ENCODE assay signal across 22 mouse cellular contexts in the genomic region with DNA sequence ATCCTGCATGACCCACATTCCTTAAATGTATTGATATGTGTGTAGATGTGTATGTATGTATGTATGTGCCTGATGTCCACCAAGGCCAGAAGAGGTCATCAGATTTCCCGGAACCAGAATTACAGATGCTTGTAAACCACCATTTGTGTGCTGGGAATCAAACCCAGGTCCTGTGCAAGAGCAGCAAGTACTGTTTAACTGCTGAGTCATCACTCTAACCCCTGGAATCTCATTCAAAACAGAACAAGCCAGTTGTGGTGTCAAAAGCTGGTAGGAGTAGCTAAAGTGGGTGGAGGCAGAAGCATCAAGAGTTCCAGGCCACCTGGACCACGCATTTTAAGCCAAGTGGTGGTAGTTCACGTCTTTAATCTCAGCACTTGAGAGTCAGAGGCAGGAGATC. TPM values are rescaled to one million over a fixed set of nuclear protein-coding genes. Genes with fewer than 3 reads are reported as not detected.
DNase-seq lines count a peak whose midpoint lies in the region; TF ChIP-seq lines count a peak whose summit lies in the region.
"Had no signal": no experiment of that assay in that cellular context is flagged by ENCODE, and none has a peak within 500 bp of the region (broad histone marks: within the 10 kb centered on the region; RNA-seq: fewer than 3 reads in every experiment).

No protein-coding gene starts in this region.

- H3K36me3 ChIP-seq in ES-Bruce4 (ENCODE audit: control insufficient read depth, insufficient read depth, low read length, poor library complexity, severe bottlenecking) = peaks cover 62% of the 10 kb centered on the region
- H3K36me3 ChIP-seq in ES-E14 (ENCODE audit: control insufficient read depth, insufficient read depth, low read length, poor library complexity, severe bottlenecking) = peaks cover 31% of the 10 kb centered on the region

- no peaks in the 10 kb centered on the region for H3K4me1 ChIP-seq in ES-Bruce4 (ENCODE audit: control insufficient read depth, insufficient read depth, low read length)
- H3K4me1 ChIP-seq in ES-E14 (ENCODE audit: control insufficient read depth in 2 of 2, insufficient read depth in 2 of 2, low read length in 2 of 2, poor library complexity in 1 of 2) = peaks cover 2 to 5% of the 10 kb centered on the region in 2 experiments; a peak in 1 of 4 replicates

- in situ Hi-C loops in ES-E14 (cut with MboI; ENCODE audit: low sequenced_read_pairs in 2 of 2, unreplicated experiment in 2 of 2) = no loop called here

- H3K4me3 ChIP-seq in ES-Bruce4 (ENCODE audit: low read depth, low read length) = no peak overlapping the region
- H3K4me3 ChIP-seq in ES-E14 (ENCODE audit: insufficient read depth in 1 of 2, low read depth in 1 of 2, low read length in 2 of 2, poor library complexity in 1 of 2, severe bottlenecking in 1 of 2) = no peak overlapping the region
- H3K4me3 ChIP-seq: embryonic facial prominence, embryonic 13.5 days; embryonic facial prominence, embryonic 15.5 days; erythroblast, embryonic 14.5 days; forebrain, embryonic 10.5 days; forebrain, embryonic 12.5 days had no signal

- intact Hi-C loops in left cerebral cortex, postnatal 10 days (cut with DNase I) = no loop called here
- intact Hi-C loops in left cerebral cortex, postnatal 14 days (cut with DNase I) = loop anchor here (5.0 kb wide), 1 partner anchor 77 kb away; the partner anchor contains the start of gene Esrp2

- no peak for TF ChIP-seq EP300 in ES-Bruce4 (IDR thresholded peaks at IDR 0.05; ENCODE audit: insufficient read depth, low read depth, low read length)

- no peak for DNase-seq in ES-E14 (ENCODE audit: low read depth, low spot score)
- DNase-seq in R1 (ENCODE audit: low read depth, low spot score) = peak; percentile 50
- DNase-seq in right cerebral cortex, adult 2 months (ENCODE audit: low spot score in 2 of 2) = no peak
- no peak for DNase-seq in left cerebral cortex, postnatal 10 days (ENCODE audit: extremely low spot score in 1 of 2, low spot score in 2 of 2)
- no peak for DNase-seq in left cerebral cortex, postnatal 14 days (ENCODE audit: low spot score in 2 of 2)
- no peak for DNase-seq in embryo, embryonic 10.5 days (ENCODE audit: low spot score)
- DNase-seq: adrenal gland, adult 8-10 months; adrenal gland, postnatal 14 days; adrenal gland, postnatal 36 days; cerebellum, adult 11-12 months; cerebellum, adult 2 months; cerebellum, adult 9-10 months; cerebellum, postnatal 10 days; cerebellum, postnatal 25 days; embryo, embryonic 11 days had no signal

- H3K9ac ChIP-seq in ES-Bruce4 (ENCODE audit: low read depth, poor library complexity, severe bottlenecking) (no peak overlapping the region), ES-E14 (ENCODE audit: insufficient read depth, low read depth, low read length, poor library complexity, severe bottlenecking) (no peak overlapping the region)
- H3K9ac ChIP-seq: embryonic facial prominence, embryonic 13.5 days; embryonic facial prominence, embryonic 15.5 days; forebrain, embryonic 12.5 days had no signal

- no peak for TF ChIP-seq POLR2A in ES-Bruce4 (IDR thresholded peaks at IDR 0.05; ENCODE audit: insufficient read depth, low read length)

- H3K27ac ChIP-seq in ES-Bruce4 (ENCODE audit: insufficient read depth, low read length) = peak overlapping the region; percentile 53; the same call in 1 of the 2 replicates
- no peak overlapping the region for H3K27ac ChIP-seq in ES-E14 (ENCODE audit: insufficient read depth, low read depth, low read length, poor library complexity, severe bottlenecking)
- H3K27ac ChIP-seq: embryonic facial prominence, embryonic 13.5 days; embryonic facial prominence, embryonic 15.5 days; forebrain, embryonic 10.5 days; forebrain, embryonic 12.5 days had no signal

- H3K9me3 ChIP-seq in ES-Bruce4 (replicated peaks; ENCODE audit: control insufficient read depth, insufficient read depth, low read length, poor library complexity, severe bottlenecking) (no peaks in the 10 kb centered on the region), ES-E14 (ENCODE audit: control insufficient read depth, insufficient read depth, low read depth, low read length) (no peaks in the 10 kb centered on the region)
- H3K9me3 ChIP-seq: embryonic facial prominence, embryonic 13.5 days; embryonic facial prominence, embryonic 15.5 days; forebrain, embryonic 10.5 days; forebrain, embryonic 12.5 days had no signal

- TF ChIP-seq CTCF in ES-Bruce4 (IDR thresholded peaks at IDR 0.05; ENCODE audit: low read depth, low read length) = no peak

- H3K27me3 ChIP-seq in ES-Bruce4 (ENCODE audit: control insufficient read depth, insufficient read depth, low read length, poor library complexity, severe bottlenecking) = no peaks in the 10 kb centered on the region
- H3K27me3 ChIP-seq: embryonic facial prominence, embryonic 13.5 days; embryonic facial prominence, embryonic 15.5 days; forebrain, embryonic 12.5 days; Patski had no signal

TF ChIP-seq in ES-E14, 5 proteins besides CTCF, POLR2A, EP300 and RAD21:
- TF ChIP-seq MAFK (IDR thresholded peaks at IDR 0.05; ENCODE audit: insufficient read depth, low read depth, low read length) (peak; percentile 92), ZNF384 (IDR thresholded peaks at IDR 0.05; ENCODE audit: low read depth, low read length) (no peak)

RNA-seq across cellular contexts. Expression of gene Prmt7, which starts 3.2 kb away (rescaled TPM):
- polyA plus RNA-seq in ES-Bruce4 (2011; ENCODE audit: insufficient read depth, insufficient read length, low read depth, missing spikeins) = 88.7 and 107 TPM in 2 replicates
- total RNA-seq in ES-E14 (2012; rRNA removed) = 55.8 and 66.1 TPM in 2 replicates
- 10 to 100 TPM; 42.5 to 43.2 TPM for total RNA-seq in left cerebral cortex, postnatal 10 days (2021)
- total RNA-seq in left cerebral cortex, postnatal 14 days (2021) = 10 to 100 TPM; 37.1 to 37.8 TPM

RNA-seq across cellular contexts. Expression of gene Slc7a6os, which starts 3.2 kb away (rescaled TPM):
- polyA plus RNA-seq in ES-Bruce4 (2011; ENCODE audit: insufficient read depth, insufficient read length, low read depth, missing spikeins) = 45.1 and 50.3 TPM in 2 replicates
- total RNA-seq in ES-E14 (2012; rRNA removed) = 66.2 and 69.1 TPM in 2 replicates
- total RNA-seq in left cerebral cortex, postnatal 10 days (2021) = 10 to 100 TPM; 28.8 to 30.4 TPM
- total RNA-seq in left cerebral cortex, postnatal 14 days (2021) = 10 to 100 TPM; 26.8 to 28.3 TPM

RNA-seq across cellular contexts. Expression of gene Slc7a6, which starts 45.3 kb away (rescaled TPM):
- 75.7 and 82.1 TPM in 2 replicates for polyA plus RNA-seq in ES-Bruce4 (2011; ENCODE audit: insufficient read depth, insufficient read length, low read depth, missing spikeins)
- total RNA-seq in ES-E14 (2012; rRNA removed) = 44.2 and 46.2 TPM in 2 replicates
- total RNA-seq in left cerebral cortex, postnatal 10 days (2021) = 10 to 100 TPM; 28.5 to 29.2 TPM
- total RNA-seq in left cerebral cortex, postnatal 14 days (2021) = 10 to 100 TPM; 26.8 to 29.9 TPM
